Mouse (Mus musculus): ENCODE results near the gene Cd53.
A peak's percentile ranks its signal among the peaks of the same experiment; 100 is the strongest.

The Cd53 gene

DNA sequence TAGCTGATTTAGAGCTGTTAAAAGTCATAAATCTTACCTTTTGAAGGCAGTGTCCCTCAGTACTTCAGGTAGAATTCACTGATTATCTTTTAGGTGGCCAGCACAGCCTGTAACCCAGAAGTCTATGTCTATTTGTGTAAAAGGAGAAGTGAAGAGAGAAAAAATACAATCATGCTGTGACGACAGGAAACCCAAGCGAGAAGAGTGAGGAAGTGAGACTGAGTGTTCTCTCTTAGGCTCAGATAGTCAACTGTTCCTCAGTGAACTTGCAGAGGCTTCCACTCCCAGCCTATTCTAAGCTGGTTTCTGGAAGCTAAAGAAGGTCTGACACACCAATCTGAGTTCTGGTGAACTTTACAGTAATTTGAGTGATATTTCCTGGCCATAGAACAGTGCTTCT is at the start of gene Cd53:
TSS of gene Cd53 (minus strand) at position 220 of the 400 bp plus-strand sequence.
- peak; percentile 25 for DNase-seq

DNA sequence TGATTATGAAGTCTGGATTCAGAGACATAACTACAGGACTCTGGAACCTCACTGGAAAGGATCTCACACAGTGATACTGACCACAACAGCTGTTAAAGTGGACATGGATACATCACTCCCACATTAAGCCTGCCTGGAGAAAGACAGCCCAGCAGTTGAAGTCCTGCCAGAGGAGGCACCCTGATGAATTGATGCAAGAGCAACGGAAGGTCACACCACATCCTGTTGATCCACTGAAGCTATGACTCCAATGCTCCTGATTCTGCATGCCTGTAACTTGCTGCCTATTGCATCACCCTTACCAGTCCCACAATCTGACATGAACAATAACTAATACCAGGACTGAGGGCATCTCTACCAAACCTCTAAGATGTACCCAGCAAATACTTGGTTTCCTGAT is 42.2 kb upstream of the Cd53 start:
- peak; percentile 5 for DNase-seq

DNA sequence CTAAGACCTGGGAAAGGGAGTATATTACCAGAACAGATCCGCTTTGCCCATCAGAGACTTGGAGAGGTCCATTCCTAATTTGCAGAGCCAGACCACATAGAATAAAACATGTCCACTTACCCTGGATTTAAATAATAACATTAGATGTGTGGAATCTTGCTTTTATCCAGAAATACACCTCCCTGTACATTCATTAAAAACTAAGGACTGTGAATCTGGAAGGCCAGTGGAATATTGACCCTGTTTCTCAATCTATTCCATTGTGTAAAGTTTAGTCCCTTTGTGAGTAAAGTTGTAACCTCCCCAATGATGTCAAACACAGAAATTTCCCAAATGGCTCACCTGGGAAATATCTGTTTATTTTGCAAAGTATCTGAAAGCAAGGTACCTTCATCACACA is 36.2 kb upstream of the Cd53 start, which contains the start of gene Olfr266:
TSS of gene Olfr266 (minus strand) at position 101 of the 400 bp plus-strand sequence.
- no peak for DNase-seq

DNA sequence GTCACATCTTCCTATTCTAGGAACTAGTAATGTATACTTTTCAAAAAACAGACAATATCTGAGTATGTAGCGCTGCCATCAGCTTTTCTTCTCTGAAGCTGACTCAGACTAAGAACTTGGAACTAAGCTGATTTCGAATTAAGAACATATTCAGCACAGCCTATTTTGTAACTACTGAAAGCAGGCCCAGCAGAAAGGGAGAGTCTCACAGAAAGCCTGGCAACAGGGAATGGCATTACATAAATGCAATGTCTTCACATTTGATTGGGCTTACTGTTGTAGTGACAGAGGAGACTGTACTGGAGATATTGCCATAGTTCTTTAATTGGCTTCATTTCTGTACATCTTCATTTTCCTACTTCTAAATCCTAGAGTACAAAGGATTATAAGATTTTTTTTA is 27.7 kb upstream of the Cd53 start:
- no peak for DNase-seq

DNA sequence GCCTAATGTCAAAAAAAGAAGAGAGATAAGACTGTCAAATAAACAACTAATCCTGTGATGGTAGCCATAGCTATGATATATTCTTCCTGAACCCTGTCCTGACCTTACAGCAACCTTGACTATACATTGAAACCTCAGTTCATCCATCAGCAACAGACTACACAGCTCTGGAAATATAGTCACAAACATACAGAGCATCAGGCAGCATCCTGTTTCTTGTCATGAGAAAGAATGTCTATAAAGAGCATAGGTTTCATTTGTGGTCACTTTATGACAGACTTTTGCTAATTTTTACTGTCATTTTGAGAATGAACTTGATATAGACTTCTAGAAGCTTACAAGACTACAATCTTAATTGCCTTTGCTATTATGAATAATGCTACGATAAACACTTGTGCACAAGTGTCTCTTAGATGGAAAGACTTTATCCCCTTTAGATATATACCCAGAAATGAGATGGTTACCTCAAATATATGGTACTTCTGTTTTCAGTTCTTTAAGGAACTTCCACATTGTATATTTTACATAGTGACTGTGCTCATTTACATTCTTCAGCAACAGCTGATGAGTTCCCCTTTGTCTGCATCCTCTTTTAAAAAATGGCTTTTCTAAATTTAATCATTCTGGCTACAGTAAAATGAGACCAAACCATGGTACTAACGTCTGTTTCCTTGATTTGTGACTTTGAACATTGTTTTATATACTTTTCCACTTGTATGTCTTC is 19.2 kb upstream of the Cd53 start:
- DNase-seq, result no peak

DNA sequence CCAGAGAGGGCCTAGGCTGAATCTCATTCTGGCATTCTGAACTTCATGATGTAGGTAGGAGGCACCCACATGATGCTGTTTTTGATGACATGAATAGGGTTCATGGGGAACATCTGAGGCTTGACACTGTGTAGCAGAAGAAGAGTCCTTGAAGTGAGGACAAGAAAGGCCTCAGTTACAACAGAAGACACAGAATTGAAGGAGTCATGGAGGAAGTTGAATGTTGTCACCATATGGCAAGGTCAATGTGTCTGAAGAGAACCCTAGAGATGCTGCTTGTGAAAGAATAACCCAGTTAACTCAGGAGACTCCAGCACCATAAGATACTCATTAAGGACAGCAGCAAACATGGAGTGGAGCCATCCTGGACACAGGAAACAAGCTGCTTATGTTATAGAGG is 8.1 kb upstream of the Cd53 start:
- DNase-seq, result no peak

DNA sequence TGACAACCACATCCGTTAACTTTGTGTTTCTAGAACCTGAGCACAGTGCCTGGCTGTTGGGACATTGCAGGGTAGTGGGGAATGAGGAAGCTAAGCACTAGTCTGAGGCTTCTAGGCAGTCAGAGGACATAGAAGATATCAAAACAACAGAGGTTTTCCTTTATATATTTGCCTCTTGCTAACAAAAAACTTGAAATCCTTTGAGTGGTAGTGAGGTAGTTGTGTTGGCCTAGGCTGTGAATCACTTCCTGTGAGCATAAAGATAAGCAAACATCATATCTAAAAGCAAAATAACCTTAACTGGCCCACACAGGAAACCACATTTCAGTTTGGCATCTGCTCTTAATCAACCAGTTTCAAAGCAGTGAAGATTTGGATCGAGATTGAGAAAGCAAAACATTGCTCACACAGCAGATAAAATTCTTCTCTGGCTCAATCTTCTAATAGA is 1.5 kb downstream of the Cd53 start:
- DNase-seq, result peak; percentile 26

DNA sequence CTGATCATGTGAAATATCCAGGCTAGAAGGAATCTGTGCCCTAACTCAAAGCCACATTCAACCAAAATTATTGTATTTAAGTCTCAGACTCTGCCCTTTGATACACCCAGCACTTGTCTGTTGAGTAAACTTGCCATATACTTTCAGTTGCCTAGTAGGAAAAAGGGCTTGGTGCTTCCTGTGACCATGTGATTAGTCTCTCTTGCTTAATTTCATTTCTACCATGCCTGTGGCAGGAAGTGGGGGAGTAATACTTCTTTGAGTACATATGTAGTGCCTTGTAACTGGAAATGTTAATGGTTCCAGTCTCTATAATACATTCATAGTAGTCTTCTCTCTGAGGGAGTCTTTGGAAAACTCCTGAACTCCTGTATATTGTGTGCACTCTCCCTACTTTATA is 2.0 kb downstream of the Cd53 start:
- no peak for DNase-seq

DNA sequence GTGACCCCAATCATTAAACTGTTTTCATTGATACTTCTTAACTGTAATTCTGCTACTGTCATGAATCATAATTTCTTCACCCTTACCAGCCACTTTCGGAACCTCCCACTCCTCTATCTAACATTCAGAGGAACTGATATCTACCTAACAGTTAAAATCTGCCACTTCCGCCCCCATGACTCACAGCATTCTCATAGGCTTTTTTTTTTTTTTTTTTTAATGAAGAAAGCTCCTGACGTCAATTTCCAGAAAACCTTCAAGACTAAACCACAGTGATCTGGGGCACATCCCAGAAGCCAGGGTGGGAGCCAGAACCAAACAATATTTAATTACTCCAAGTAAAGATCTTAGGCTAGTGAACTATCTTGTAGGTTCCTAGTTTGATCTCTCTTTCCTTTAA is 4.8 kb downstream of the Cd53 start:
- DNase-seq, result peak; percentile 36

DNA sequence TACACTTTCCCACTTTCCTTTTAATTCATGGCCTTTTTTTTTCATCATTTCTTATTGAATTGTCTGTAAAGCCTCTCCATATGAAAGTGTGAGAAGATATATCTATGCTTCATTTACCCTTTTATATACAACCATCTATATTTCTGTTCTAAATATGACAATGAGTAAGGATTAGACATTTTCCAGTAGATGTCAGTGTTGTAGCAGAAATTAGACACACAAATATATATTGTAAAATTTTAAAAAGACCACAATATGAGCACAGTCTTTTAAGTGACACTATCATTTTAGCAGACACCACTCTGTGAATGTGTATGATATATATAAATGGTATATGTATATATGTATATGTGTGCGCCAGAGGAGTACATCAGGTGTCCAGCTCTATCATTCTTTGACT is 18.1 kb downstream of the Cd53 start:
- no peak for DNase-seq

DNA sequence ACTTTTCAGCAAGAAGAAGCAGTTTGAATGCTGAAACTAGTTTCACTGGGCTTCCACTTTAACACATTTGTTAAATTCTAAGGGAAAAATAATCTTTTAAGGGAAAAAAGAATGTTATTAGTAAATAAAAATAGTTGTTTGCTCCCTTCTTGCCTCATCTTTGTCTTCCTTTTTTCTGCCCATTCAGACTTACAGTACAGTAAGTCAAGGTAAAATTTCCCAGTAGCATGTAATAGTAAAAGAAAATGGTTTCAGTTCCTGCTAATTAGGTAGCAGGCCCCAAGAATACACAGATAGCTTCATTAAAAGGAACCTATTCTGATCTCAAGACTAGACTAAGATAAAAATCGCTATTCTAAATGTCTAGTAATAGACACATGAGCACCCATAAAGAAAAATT is 34.1 kb downstream of the Cd53 start:
- DNase-seq, result no peak

DNA sequence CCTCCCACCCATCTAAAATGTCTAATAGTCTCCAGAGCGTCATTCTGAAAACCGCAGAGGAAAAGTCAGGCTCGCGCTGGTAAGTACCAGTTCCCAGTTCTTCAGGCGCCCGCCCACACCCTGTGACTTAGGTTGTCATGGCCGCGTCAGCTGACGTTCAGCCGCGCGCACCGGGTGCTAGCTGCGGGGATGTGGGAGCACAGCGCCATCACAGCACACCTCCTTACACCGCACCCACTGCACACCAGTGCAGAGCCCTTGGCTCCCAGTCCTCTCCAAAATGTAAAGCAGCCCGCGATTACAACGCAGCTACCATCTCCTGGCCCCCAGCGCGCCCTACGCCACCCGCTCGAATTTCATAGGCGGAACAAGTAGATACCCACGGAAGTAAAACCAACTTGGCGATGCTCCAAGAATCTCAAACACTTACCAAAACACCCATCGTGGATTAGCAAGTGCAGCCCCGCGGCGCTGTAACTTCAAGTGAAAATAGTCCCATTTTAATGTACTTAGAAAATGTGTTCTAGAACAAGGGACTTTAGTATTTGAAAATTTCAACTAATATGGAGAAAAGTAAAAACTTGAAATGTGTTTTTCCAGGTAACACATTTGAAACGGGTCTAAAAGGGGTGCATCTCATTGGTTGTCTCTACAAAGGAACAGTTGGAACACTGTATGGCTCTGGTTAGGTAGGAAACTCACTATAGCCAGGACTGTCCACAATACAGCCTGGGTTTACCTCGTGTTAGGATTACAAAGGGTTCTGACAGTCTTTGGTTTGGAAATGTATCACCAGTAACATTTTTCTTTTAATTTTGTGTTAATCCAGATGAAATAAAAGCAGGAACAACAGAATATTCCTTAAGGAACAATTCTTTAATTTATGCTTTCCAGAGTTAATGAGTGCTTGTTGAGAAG is 67.7 kb downstream of the Cd53 start:
- peak; percentile 89 for DNase-seq

DNA sequence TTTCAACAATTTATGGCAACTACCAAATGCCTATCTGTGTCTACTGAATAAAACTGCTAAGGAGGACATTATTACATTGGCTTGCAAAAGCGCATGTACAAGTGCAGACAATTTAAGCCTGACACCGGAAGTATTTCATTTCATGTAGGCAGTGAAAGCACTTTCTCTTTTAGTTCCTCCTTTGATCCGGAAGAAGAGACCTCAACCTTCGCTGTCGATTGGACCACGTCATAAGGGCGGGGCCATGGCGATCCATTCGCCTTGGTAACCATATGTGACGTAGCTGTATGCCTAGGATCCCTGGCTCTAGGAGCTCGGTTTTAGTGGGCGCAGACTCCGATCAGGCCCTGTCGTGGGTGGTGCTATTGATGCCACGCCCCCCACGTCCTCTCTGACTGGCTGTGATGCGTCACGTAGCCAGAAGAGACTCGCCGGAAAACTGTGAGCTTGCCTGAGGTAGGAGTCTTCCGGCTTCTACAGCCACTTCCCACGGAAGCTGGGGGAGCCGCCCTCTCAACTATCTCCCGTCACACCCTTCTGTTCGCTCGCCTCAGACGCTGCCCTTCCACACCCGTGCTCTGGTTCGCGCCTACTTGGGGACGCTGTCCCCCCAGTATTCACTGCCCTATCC is 68.4 kb downstream of the Cd53 start:
- peak; percentile 96 for DNase-seq
